Mouse (Mus musculus) spleen, adult 2 months (tissue): ENCODE data around the gene Cabp2.

Experiments used
- CTCF ChIP-seq: fragments of 200-500 bp; IDR thresholded peaks from 2 replicates; pipeline ENCODE4 v1.5.1; 2011; ENCODE audit warnings: mild to moderate bottlenecking, inconsistent platforms; ENCODE audit not compliant: insufficient read depth, insufficient read length, insufficient replicate concordance; ENCODE audit errors: extremely low read depth
- POLR2A ChIP-seq: fragments of 200-500 bp; IDR thresholded peaks from 2 replicates; pipeline ENCODE4 v1.6.1; 2011; ENCODE audit warnings: low read depth, low read length, inconsistent platforms

GRCm38 (mm10) chr19:4084984-4085383, 3.6 kb downstream of the Cabp2 start:
- no peak for TF ChIP-seq CTCF
- no peak for TF ChIP-seq POLR2A
